Mouse (Mus musculus): ENCODE measurements around the gene Ccdc93. TPM values are rescaled to one million over a fixed set of nuclear protein-coding genes. Genes with fewer than 3 reads are reported as not detected.
A peak's percentile ranks its signal among the peaks of the same experiment; 100 is the strongest.

The Ccdc93 gene
- polyA plus RNA-seq, 1 experiment from 2014 or later = 3.4 TPM

DNA sequence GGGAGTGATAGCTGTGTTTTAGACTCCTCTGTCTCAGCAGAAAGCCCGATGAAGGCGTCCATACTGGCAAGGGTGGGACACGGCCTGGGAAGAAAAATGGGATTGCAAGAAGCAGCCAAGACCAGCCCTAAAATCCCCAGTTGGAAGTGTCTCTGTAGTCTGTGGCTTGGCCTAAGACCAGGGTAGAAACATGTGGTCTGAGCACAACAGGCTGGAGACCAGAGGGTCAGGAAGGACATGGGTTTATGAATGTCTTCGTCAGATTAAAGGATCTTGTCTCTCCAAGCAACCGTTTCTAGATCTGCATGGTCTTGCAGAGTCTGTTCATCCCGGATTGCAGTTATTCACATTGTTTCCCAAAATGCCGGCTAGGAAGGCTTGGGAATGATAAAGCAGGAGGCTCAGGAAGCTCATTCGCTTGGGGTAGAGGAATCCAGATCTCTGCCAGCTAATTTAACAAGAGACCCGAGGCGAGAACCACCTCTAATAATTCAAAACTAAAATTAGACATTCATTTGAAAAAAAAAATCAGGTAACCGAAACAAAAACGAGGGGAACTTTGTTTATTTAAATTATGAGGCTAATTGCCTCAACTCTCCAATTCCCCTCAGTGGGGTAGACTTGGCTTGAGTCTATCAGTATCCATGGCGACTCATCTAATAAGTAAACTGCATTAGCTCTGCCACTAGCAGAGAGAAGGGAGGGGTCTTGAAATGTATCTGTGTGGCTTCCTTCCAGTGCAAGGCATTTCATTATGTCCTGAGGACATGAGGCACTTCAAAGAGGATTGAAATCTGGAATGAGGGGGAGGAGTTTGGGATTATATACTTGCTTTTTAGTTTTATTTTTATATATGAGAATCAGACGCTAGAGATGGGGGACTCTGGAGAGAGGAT is 31.6 kb upstream of the Ccdc93 start:
- no peak overlapping the region for H3K9ac ChIP-seq (replicated peaks; ENCODE audit: low read depth)
- H3K9me3 ChIP-seq (ENCODE audit: low read length) = no peaks in the 10 kb centered on the region
- H3K27me3 ChIP-seq (replicated peaks; ENCODE audit: insufficient read depth, low read length) = no peaks in the 10 kb centered on the region
- no peak overlapping the region for H3K27ac ChIP-seq (ENCODE audit: low read length)
- TF ChIP-seq CTCF (IDR thresholded peaks at IDR 0.05) (no peak), EP300 (IDR thresholded peaks at IDR 0.05) (no peak)
- H3K4me2 ChIP-seq (replicated peaks; ENCODE audit: low read depth, low read length) = no peak overlapping the region
- no peaks in the 10 kb centered on the region for H3K4me1 ChIP-seq (ENCODE audit: insufficient read depth, low read depth, low read length)
- DNase-seq (ENCODE audit: low spot score) = no peak
- H3K4me3 ChIP-seq (ENCODE audit: low read depth, low read length) = no peak overlapping the region
- peak; percentile 31; the same call in 1 of the 2 replicates for ATAC-seq
- H3K36me3 ChIP-seq (ENCODE audit: insufficient read depth, low read length) = no peaks in the 10 kb centered on the region
- WGBS = 38% methylated on average over 14 of the region's 14 CpGs

DNA sequence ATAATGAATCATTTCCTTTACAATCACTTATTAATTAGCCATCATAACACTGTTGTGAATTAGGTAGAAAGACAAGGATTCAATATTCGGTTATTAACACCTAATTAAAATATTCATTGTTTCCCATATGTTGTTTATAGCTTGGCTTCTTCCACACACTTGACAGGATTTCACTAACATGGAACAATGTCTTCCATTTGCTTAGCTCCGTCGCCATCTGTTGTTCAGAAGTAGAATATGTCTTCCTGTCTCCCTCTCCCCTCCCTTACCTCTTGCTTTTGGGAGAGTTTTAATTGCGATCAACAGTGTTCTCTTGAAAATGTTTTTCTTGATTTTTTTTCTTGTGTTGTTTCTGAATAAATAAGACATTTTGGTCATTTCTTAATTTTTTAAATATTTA is 30.6 kb upstream of the Ccdc93 start:
- ATAC-seq = no peak
- DNase-seq (ENCODE audit: low spot score) = peak; percentile 82
- Histone ChIP-seq H3K9me3 (ENCODE audit: low read length) (no peaks in the 10 kb centered on the region), H3K4me2 (replicated peaks; ENCODE audit: low read depth, low read length) (no peak overlapping the region), H3K27ac (ENCODE audit: low read length) (no peak overlapping the region), H3K4me3 (ENCODE audit: low read depth, low read length) (no peak overlapping the region), H3K4me1 (ENCODE audit: insufficient read depth, low read depth, low read length) (no peaks in the 10 kb centered on the region), H3K36me3 (ENCODE audit: insufficient read depth, low read length) (no peaks in the 10 kb centered on the region), H3K9ac (replicated peaks; ENCODE audit: low read depth) (no peak overlapping the region), H3K27me3 (replicated peaks; ENCODE audit: insufficient read depth, low read length) (no peaks in the 10 kb centered on the region)
- TF ChIP-seq EP300 (IDR thresholded peaks at IDR 0.05) (no peak), CTCF (IDR thresholded peaks at IDR 0.05) (peak; percentile 84)
- 20% methylated on average over 4 of the region's 4 CpGs for WGBS

DNA sequence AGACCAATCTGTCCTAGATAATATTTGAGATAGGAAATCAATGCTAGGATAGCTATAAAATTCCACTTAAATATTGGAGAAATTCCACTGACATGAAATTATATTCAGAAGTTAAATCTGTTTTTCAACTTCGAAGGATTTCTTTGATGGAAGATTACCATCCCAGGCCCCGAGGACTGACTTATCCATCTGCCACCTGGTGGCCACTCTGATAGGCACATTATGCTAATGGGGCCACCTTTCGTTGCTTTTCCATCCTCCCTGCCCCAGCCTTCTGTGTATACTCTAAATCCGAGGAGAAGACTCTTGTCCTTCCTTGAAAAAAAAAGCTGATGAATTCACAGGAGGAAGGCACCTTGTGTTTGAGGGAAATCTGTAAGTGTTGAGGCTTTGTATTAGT is 11.8 kb upstream of the Ccdc93 start:
- DNase-seq (ENCODE audit: low spot score) (peak; percentile 25), ATAC-seq (no peak)
- Histone ChIP-seq H3K9me3 (ENCODE audit: low read length) (no peaks in the 10 kb centered on the region), H3K9ac (replicated peaks; ENCODE audit: low read depth) (no peak overlapping the region), H3K27me3 (replicated peaks; ENCODE audit: insufficient read depth, low read length) (no peaks in the 10 kb centered on the region), H3K4me2 (replicated peaks; ENCODE audit: low read depth, low read length) (no peak overlapping the region), H3K4me3 (ENCODE audit: low read depth, low read length) (no peak overlapping the region), H3K4me1 (ENCODE audit: insufficient read depth, low read depth, low read length) (no peaks in the 10 kb centered on the region), H3K36me3 (ENCODE audit: insufficient read depth, low read length) (no peaks in the 10 kb centered on the region), H3K27ac (ENCODE audit: low read length) (no peak overlapping the region)
- WGBS = 31% methylated on average over 4 of the region's 4 CpGs
- TF ChIP-seq CTCF (IDR thresholded peaks at IDR 0.05) (peak; percentile 63), EP300 (IDR thresholded peaks at IDR 0.05) (no peak)

DNA sequence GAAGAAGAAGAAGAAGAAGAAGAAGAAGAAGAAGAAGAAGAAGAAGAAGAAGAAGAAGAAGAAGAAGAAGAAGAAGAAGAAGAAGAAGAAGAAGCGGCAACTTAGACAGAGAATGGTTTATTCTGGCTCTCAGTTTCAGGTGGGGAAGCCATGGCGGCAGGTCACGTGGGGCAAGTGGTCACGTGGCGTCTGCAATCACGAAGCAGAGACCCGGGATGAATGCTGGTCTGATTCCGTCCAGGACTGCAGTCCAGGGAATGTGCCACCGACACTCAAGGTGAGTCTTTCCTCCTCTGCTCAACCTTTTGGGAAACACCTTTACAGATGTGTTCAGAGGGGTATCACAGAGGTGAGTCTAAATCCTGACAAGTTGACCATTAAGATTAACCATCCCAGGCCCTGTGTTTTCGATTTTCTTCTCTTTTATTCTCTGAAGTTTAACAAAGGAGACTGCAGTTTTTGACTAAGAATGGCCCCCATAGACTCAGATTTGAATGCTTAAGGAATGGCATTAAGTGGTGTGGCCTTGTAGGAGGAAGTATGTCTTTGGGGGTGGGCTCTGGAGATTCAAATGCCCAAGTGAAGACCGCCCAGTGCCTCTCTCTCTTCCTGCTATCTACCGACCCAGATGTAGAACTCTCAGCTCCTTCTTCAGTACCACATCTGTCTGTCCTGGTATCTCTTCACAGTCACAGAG is 11.1 kb upstream of the Ccdc93 start:
- Histone ChIP-seq H3K27ac (ENCODE audit: low read length) (no peak overlapping the region), H3K4me2 (replicated peaks; ENCODE audit: low read depth, low read length) (no peak overlapping the region), H3K9me3 (ENCODE audit: low read length) (no peaks in the 10 kb centered on the region), H3K4me1 (ENCODE audit: insufficient read depth, low read depth, low read length) (no peaks in the 10 kb centered on the region), H3K27me3 (replicated peaks; ENCODE audit: insufficient read depth, low read length) (no peaks in the 10 kb centered on the region), H3K9ac (replicated peaks; ENCODE audit: low read depth) (no peak overlapping the region), H3K4me3 (ENCODE audit: low read depth, low read length) (no peak overlapping the region), H3K36me3 (ENCODE audit: insufficient read depth, low read length) (no peaks in the 10 kb centered on the region)
- ATAC-seq (no peak), DNase-seq (ENCODE audit: low spot score) (no peak)
- 83% methylated on average over 12 of the region's 12 CpGs for WGBS
- no peak for TF ChIP-seq CTCF (IDR thresholded peaks at IDR 0.05)
- no peak for TF ChIP-seq EP300 (IDR thresholded peaks at IDR 0.05)

- no peaks in the 10 kb centered on the region for H3K9me3 ChIP-seq (ENCODE audit: low read length)
- H3K4me1 ChIP-seq (ENCODE audit: insufficient read depth, low read depth, low read length) = peaks cover 4% of the 10 kb centered on the region; the same call in 1 of the 2 replicates
- H3K4me3 ChIP-seq (ENCODE audit: low read depth, low read length) = peak overlapping the region; percentile 78; the same call in 1 of the 2 replicates
- DNase-seq (ENCODE audit: low spot score) (no peak), ATAC-seq (no peak)
- no peak overlapping the region for H3K27ac ChIP-seq (ENCODE audit: low read length)
- H3K36me3 ChIP-seq (ENCODE audit: insufficient read depth, low read length) = no peaks in the 10 kb centered on the region
- no peaks in the 10 kb centered on the region for H3K27me3 ChIP-seq (replicated peaks; ENCODE audit: insufficient read depth, low read length)
- WGBS = 15% methylated on average over 6 of the region's 6 CpGs
- peak overlapping the region; percentile 94; the same call in 1 of the 2 replicates for H3K4me2 ChIP-seq (replicated peaks; ENCODE audit: low read depth, low read length)
- TF ChIP-seq CTCF (IDR thresholded peaks at IDR 0.05) = no peak
- no peak for TF ChIP-seq EP300 (IDR thresholded peaks at IDR 0.05)
- H3K9ac ChIP-seq (replicated peaks; ENCODE audit: low read depth) = no peak overlapping the region
Measured at GRCm38 (mm10) chr1:121430183-121430937, 489 bp upstream of the Ccdc93 start.

DNA sequence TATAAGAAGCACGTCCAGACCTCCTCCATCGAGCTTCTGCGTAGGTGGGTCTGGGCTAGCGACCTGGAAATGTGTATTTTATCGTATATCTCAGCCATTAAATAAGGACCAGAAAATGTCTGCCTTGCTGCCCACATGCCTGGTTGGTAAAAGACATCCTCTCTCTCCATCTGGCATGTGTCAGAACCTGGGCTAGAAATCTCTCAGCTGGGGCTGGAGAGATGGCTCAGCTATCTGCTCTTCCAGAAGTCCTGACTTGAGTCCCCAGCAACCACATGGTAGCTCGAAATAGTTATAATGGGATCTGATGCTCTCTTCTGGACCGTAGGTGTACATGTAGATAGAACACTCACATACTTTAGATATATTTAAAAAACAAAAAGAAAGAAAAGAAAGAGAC is 5.1 kb downstream of the Ccdc93 start:
- Histone ChIP-seq H3K4me2 (replicated peaks; ENCODE audit: low read depth, low read length) (no peak overlapping the region), H3K9me3 (ENCODE audit: low read length) (no peaks in the 10 kb centered on the region), H3K27me3 (replicated peaks; ENCODE audit: insufficient read depth, low read length) (no peaks in the 10 kb centered on the region), H3K4me1 (ENCODE audit: insufficient read depth, low read depth, low read length) (peaks cover 4% of the 10 kb centered on the region; the same call in 1 of the 2 replicates), H3K36me3 (ENCODE audit: insufficient read depth, low read length) (0 out of 2 replicates have a peak, but pooled peaks cover 11% of the 10 kb centered on the region), H3K4me3 (ENCODE audit: low read depth, low read length) (no peak overlapping the region), H3K27ac (ENCODE audit: low read length) (no peak overlapping the region), H3K9ac (replicated peaks; ENCODE audit: low read depth) (no peak overlapping the region)
- no peak for DNase-seq (ENCODE audit: low spot score)
- ATAC-seq = no peak
- TF ChIP-seq CTCF (IDR thresholded peaks at IDR 0.05) (no peak), EP300 (IDR thresholded peaks at IDR 0.05) (no peak)
- WGBS = 92% methylated on average over 7 of the region's 7 CpGs
